Mouse (Mus musculus) retina, postnatal 1 day (tissue): Measurements from ENCODE around the gene Atp6v1g2.

Experiments
- DNase-seq: peaks from one replicate; pipeline ENCODE4 v3.0.0-alpha.2; 2012

Gene Atp6v1g2

GRCm38 (mm10) chr17:35257824-35258491 is 24.5 kb downstream of the Atp6v1g2 start:
- peak; percentile 94 for DNase-seq

- no peak for DNase-seq
These were observed 25.3 kb downstream of the Atp6v1g2 start for GRCm38 (mm10) chr17:35258492-35259478.

DNA sequence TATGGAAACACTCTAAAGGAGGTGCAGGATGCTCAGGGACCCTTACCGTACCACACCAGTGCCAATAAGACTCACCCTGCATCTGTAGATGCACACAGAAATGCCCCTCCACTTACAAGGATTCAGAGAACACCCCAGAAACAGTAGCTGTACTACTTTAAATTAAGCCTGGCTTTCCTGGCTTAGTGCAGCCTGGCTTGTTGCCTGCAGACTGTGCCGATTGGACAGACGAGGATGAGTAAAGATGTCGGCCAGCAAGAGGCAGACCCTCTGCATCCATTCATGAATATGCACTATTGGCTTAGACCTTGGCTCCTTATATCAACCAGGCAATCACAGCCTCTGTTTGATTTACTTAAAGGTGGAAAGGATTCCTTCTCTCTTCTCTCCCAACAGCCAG is 26.2 kb downstream of the Atp6v1g2 start:
- DNase-seq = no peak

DNA sequence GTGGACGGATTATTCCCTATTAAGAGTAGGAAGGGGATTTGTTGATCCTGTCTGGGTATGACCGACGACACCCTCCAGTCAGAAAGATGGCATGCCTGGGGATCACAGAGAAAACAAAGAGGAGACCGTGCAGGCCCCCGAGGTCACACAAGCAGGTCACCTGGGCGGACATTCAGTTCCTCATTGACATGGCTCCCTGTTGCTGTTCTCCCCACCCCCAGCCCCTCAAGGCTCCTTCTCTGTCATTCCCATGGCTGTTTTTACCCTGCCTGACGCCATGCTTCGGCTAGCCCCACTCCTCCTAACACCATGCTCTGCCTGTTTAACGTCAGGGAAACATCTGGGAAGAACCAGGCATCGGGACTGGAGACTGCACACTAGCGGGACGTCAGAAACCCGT is 28.2 kb downstream of the Atp6v1g2 start:
- DNase-seq = no peak

GRCm38 (mm10) chr17:35262664-35263522 is 29.4 kb downstream of the Atp6v1g2 start, which contains the start of gene H2-D1:
H2-D1 (plus strand) TSS chr17:35262730.
- peak; percentile 92 for DNase-seq

DNA sequence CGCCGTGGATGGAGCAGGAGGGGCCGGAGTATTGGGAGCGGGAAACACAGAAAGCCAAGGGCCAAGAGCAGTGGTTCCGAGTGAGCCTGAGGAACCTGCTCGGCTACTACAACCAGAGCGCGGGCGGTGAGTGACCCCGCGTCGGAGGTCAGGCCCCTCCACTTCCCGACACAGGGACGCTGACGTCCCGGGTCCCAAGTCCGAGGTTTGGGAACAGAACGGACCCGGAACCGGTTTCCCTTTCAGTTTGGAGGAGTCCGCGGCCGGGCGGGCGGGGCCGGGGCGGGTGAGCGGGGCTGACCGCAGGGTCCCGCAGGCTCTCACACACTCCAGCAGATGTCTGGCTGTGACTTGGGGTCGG is 30.0 kb downstream of the Atp6v1g2 start:
- DNase-seq = no peak

GRCm38 (mm10) chr17:35267399-35268086 is 34.1 kb downstream of the Atp6v1g2 start:
- DNase-seq = no peak

DNA sequence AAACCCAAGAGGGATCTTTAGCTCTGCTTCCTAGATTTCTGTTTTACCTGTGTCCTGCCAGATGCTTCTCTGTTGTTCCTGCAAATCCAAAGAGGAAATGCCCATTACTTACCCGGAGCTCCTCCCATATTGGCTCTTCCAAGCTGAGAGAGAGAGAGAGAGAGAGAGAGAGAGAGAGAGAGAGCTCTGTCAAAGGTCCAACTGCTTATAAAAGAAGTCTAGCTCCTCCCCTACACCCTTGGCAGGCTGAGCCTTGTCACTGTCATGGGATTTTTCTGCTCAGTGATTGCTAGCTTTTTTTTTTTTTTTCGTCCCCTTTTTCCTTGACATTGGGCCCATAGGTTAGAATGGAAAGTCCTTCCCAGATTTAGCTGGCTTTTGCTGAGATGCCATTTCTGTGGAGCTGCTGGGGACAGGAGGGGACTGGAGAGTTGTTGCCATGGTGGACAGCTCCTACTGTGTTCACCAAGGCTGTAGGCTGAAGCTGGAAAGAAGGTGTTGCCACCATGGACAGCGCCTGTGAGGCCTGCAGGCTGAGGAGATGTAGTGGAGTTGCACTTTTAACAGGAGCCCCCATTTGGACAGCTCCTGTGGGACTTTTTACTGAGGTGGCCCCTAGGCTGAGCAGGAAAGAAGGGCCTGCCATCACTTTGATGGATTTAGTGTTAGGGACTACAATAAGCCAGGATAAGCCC is 36.3 kb downstream of the Atp6v1g2 start:
- DNase-seq = no peak

DNA sequence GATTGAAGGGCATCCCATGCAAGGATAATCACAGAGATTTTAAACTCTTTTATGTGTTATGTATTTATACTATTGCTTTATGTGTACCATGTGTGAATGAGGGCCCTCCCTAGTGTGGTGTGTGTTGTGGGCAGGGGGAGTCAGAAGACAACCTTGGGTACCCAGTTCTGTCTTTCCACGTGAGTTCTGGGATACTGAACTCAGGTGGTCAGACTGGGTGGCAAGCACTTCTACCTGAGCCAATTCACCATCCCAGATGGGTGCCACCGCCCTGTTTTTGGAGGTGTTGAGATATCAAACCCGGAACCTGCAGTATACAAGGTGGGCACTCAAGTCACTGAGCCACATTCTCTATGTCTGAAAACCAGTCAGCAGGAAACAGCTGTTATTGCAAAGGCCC is 38.8 kb downstream of the Atp6v1g2 start:
- DNase-seq = no peak

DNA sequence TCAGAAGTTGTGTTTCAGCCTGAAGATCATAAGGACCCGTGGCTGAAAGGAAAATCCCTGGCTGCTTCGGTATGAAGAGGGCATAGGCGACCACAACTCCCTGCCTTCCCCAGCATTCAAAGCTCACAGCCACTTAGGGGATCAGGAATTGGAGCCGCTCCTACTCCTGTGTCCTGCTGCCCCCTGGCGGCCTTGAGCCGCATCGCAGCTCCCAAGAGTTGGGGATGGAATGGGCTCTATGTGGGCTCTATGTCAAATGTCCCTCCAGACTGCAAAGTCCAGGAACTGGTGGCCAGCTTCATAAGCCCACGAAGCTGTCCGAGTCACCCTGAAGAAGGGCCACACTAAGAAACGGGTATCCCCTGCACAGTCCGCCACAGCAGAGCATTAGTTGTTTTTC is 41.3 kb downstream of the Atp6v1g2 start:
- DNase-seq = peak; percentile 87

GRCm38 (mm10) chr17:35276304-35276864 is 42.9 kb downstream of the Atp6v1g2 start:
- DNase-seq = no peak

GRCm38 (mm10) chr17:35278049-35278448 is 44.6 kb downstream of the Atp6v1g2 start:
- DNase-seq = no peak

- no peak for DNase-seq
These were observed 45.7 kb downstream of the Atp6v1g2 start for GRCm38 (mm10) chr17:35278957-35279688.

DNA sequence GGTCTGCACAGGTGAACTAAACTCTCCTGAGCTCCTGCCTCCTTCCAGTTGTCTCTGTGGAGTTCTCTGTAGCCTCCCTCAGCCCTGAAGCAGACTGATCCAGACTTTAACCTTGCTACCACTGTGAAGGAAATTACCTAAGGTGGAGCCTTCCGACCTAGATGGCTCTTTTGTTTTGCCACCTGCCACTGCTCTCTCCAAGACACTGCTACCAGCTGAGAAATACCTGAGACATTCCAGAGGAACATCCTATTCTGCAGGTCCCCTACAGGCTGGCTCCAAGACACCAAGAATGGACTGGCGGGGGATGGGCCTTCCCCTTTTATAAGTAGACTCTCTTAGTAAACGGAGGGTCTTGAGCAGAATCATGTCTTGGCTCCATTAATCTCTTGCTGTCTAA is 46.8 kb downstream of the Atp6v1g2 start:
- no peak for DNase-seq

DNA sequence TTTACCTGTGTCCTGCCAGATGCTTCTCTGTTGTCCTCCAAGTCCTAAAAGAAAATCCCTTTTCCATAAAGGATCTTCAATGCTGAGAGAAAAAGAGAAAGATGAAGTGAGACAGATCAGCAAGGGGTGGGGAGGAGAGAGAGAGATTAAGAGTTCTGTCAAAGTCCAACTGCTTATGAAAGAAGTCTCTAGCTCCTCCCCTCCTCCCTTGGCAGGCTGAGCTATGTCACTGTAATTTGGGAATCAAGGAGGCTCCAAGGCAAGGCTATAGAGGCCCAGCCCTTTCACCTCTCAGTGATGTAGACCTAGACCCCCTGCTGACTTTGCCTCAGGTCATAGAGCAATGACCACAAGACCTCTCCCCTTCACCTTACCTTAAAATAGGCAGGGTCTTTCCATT is 52.0 kb downstream of the Atp6v1g2 start:
- no peak for DNase-seq
